Mouse (Mus musculus) G1E (cell line): ENCODE results near the gene Ooep. TPM values are rescaled to one million over a fixed set of nuclear protein-coding genes. Genes with fewer than 3 reads are reported as not detected.
"Not testable (repeated sequence)": the region's sequence is repeated elsewhere in the genome, so short reads cannot be mapped to it uniquely, and the experiment has no call there.

ENCODE experiments used
- ATAC-seq: 2 replicates; pipeline ENCODE4 v1.8.0; 2016; ENCODE audit warnings: mild to moderate bottlenecking; ENCODE audit not compliant: insufficient number of reproducible peaks, poor library complexity, low FRiP score, severe bottlenecking; ENCODE audit errors: extremely low read depth
- DNase-seq: peaks from one replicate; pipeline ENCODE4 v3.0.0; 2012; ENCODE audit warnings: low spot score
- H3K27me3 ChIP-seq: 2 replicates; pipeline ENCODE4 v1.6.1; 2012; ENCODE audit warnings: mild to moderate bottlenecking, low read length, inconsistent platforms; ENCODE audit not compliant: insufficient read depth
- H3K36me3 ChIP-seq: replicated peaks from 2 replicates; pipeline ENCODE3; 2012; ENCODE audit warnings: mild to moderate bottlenecking, inconsistent platforms
- H3K4me1 ChIP-seq: 2 replicates; pipeline ENCODE4 v1.6.1; 2012; ENCODE audit warnings: low read depth, low read length, inconsistent platforms, mixed read lengths; ENCODE audit not compliant: insufficient read depth
- H3K4me3 ChIP-seq: 2 replicates; pipeline ENCODE4 v1.5.1; 2012; ENCODE audit warnings: low read depth, mild to moderate bottlenecking, inconsistent platforms, low read length, moderate library complexity, mixed read lengths
- H3K9me3 ChIP-seq: replicated peaks from 2 replicates; pipeline ENCODE4 v1.6.1; 2012; ENCODE audit warnings: inconsistent platforms
- CTCF ChIP-seq: IDR thresholded peaks from 2 replicates; pipeline ENCODE4 v1.5.1; 2012; ENCODE audit warnings: low read depth, low read length, inconsistent platforms, mixed read lengths
- GATA1 ChIP-seq: IDR thresholded peaks from 2 replicates; pipeline ENCODE4 v1.6.1; 2012; ENCODE audit warnings: borderline replicate concordance, low read length, inconsistent platforms, mixed read lengths
- GATA2 ChIP-seq: IDR thresholded peaks from 2 replicates; pipeline ENCODE4 v1.6.1; 2012; ENCODE audit warnings: low read depth, low read length, inconsistent platforms, borderline replicate concordance
- POLR2AphosphoS5 ChIP-seq: IDR thresholded peaks from 2 replicates; pipeline ENCODE4 v1.6.1; 2012; ENCODE audit warnings: low read depth, low read length, inconsistent platforms; ENCODE audit not compliant: insufficient replicate concordance
- TAL1 ChIP-seq: conservative IDR thresholded peaks from 2 replicates; pipeline ENCODE4 v1.6.1; 2012; ENCODE audit warnings: low read depth, low read length, inconsistent platforms, mixed read lengths
- polyA plus RNA-seq: library from polyadenylated mRNA; stranded (reverse); fragments of >175 nt; gene quantifications from 2 replicates; pipeline ENCODE4 v1.2.3, GENCODE M21; 2012
- total RNA-seq, 2 experiments: library from RNA; stranded (forward) in 1 of 2; stranded (reverse) in 1 of 2; fragments of 200-1000 nt in 1 of 2; fragments of >200 nt in 1 of 2; fragmentation: Nextera tagmentation in 1 of 2; gene quantifications; 2 replicates each; pipeline ENCODE4 v1.2.3; 2014 to 2017

Gene Ooep
- total and polyA plus RNA-seq, 3 experiments: not detected

- DNase-seq: no peak
- no peaks in the 10 kb centered on the region for H3K9me3 ChIP-seq
- TF ChIP-seq GATA2 (no peak), POLR2AphosphoS5 (no peak), CTCF (no peak), GATA1 (no peak)
- no peaks in the 10 kb centered on the region for H3K36me3 ChIP-seq
- H3K4me1 ChIP-seq: no peaks in the 10 kb centered on the region
- no peak overlapping the region for H3K4me3 ChIP-seq
- ATAC-seq: no peak
- peaks cover 2% of the 10 kb centered on the region; the same call in 1 of the 2 replicates for H3K27me3 ChIP-seq
These were observed 8.7 kb downstream of the Ooep start for GRCm38 (mm10) chr9:78369786-78370185.

- no peaks in the 10 kb centered on the region for H3K9me3 ChIP-seq
- no peaks in the 10 kb centered on the region for H3K36me3 ChIP-seq
- DNase-seq: no peak
- TF ChIP-seq CTCF: no peak
- no peaks in the 10 kb centered on the region for H3K4me1 ChIP-seq
- peaks cover 3% of the 10 kb centered on the region; the same call in 1 of the 2 replicates for H3K27me3 ChIP-seq
- ATAC-seq: no peak
- no peak overlapping the region for H3K4me3 ChIP-seq
These were observed 9.2 kb downstream of the Ooep start for GRCm38 (mm10) chr9:78369349-78369748.

- ATAC-seq: no peak
- DNase-seq: no peak
- Histone ChIP-seq H3K4me3 (no peak overlapping the region), H3K27me3 (peaks cover 3% of the 10 kb centered on the region; the same call in 1 of the 2 replicates), H3K36me3 (no peaks in the 10 kb centered on the region), H3K9me3 (no peaks in the 10 kb centered on the region), H3K4me1 (no peaks in the 10 kb centered on the region)
- TF ChIP-seq GATA2 (no peak), TAL1 (no peak), POLR2AphosphoS5 (no peak), CTCF (no peak), GATA1 (no peak)
These were observed 9.7 kb downstream of the Ooep start for GRCm38 (mm10) chr9:78368671-78369293.

GRCm38 (mm10) chr9:78367959-78368358, 10.6 kb downstream of the Ooep start, which contains the start of gene Dppa5a:
Gene Dppa5a (minus strand): TSS chr9:78368177.
- not testable (repeated sequence) for H3K4me3 ChIP-seq, ATAC-seq, DNase-seq

GRCm38 (mm10) chr9:78365850-78366544, 12.5 kb downstream of the Ooep start:
- Histone ChIP-seq H3K9me3 (no peaks in the 10 kb centered on the region), H3K4me3 (no peak overlapping the region), H3K27me3 (peaks cover 3% of the 10 kb centered on the region; the same call in 1 of the 2 replicates), H3K4me1 (no peaks in the 10 kb centered on the region), H3K36me3 (no peaks in the 10 kb centered on the region)
- ATAC-seq (no peak), DNase-seq (no peak)
- TF ChIP-seq TAL1 (no peak), CTCF (no peak), GATA2 (no peak), GATA1 (no peak), POLR2AphosphoS5 (no peak)

More at GRCm38 (mm10) chr9:78367959-78368358, 10.6 kb downstream of the Ooep start, which contains the start of gene Dppa5a:
- not testable (repeated sequence) for H3K4me1 ChIP-seq, H3K36me3 ChIP-seq, H3K27me3 ChIP-seq, H3K9me3 ChIP-seq

- Histone ChIP-seq H3K36me3 (no peaks in the 10 kb centered on the region), H3K9me3 (no peaks in the 10 kb centered on the region), H3K4me3 (no peak overlapping the region), H3K4me1 (no peaks in the 10 kb centered on the region), H3K27me3 (peaks cover 3% of the 10 kb centered on the region; the same call in 1 of the 2 replicates)
- no peak for TF ChIP-seq GATA1
- TF ChIP-seq POLR2AphosphoS5: no peak
- TF ChIP-seq TAL1: no peak
- TF ChIP-seq CTCF: no peak
- no peak for DNase-seq
- no peak for ATAC-seq
These were observed 13.8 kb downstream of the Ooep start for GRCm38 (mm10) chr9:78364701-78365100.

GRCm38 (mm10) chr9:78363374-78363773, 15.2 kb downstream of the Ooep start:
- no peaks in the 10 kb centered on the region for H3K4me1 ChIP-seq
- H3K27me3 ChIP-seq: peaks cover 3% of the 10 kb centered on the region; the same call in 1 of the 2 replicates
- ATAC-seq: no peak
- H3K9me3 ChIP-seq: no peaks in the 10 kb centered on the region
- H3K36me3 ChIP-seq: no peaks in the 10 kb centered on the region
- no peak for DNase-seq
- TF ChIP-seq GATA1 (no peak), CTCF (no peak), TAL1 (no peak), POLR2AphosphoS5 (no peak), GATA2 (no peak)
- H3K4me3 ChIP-seq: no peak overlapping the region
